Mouse (Mus musculus) CH12F3 (cell line): ENCODE measurements around the gene Slc7a8.

Experiments used
- in situ Hi-C: fragments of 300-500 bp; cut with MboI; formaldehyde crosslinking; loops from 2 replicates; pipeline ENCODE4 v1.14.3; 2020; ENCODE audit warnings: low sequenced_read_pairs

Gene Slc7a8

GRCm38 (mm10) chr14:54781610-54782365 is at the start of gene Slc7a8:
TSS of gene Slc7a8 (minus strand) at chr14:54781946.
- in situ Hi-C loops, result no loop called here

- in situ Hi-C loops, result no loop called here
Measured at GRCm38 (mm10) chr14:54823716-54824115, 42.0 kb upstream of the Slc7a8 start.

DNA sequence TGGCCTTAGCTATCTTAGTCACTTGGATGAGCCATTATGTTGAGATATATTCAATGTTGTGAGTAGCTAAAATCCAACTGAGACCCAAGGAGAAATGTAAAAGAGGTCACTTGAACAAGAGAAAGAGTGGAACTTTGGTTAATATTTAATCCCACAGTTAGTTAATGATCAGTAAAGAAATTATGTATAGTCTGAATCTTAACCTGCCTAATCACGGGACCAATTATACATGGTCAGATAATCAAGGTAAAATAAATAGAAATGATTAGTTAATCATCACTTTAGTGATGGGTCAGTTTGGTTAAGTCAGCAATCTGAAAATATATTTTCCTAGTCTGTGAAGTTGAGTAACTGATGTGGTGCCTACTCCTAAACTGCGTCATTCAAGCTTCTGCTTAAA is 40.6 kb upstream of the Slc7a8 start:
- in situ Hi-C loops, result no loop called here

GRCm38 (mm10) chr14:54817791-54818190 is 36.0 kb upstream of the Slc7a8 start:
- in situ Hi-C loops, result no loop called here

- in situ Hi-C loops, result no loop called here
Measured at GRCm38 (mm10) chr14:54815737-54816136, 34.0 kb upstream of the Slc7a8 start.

DNA sequence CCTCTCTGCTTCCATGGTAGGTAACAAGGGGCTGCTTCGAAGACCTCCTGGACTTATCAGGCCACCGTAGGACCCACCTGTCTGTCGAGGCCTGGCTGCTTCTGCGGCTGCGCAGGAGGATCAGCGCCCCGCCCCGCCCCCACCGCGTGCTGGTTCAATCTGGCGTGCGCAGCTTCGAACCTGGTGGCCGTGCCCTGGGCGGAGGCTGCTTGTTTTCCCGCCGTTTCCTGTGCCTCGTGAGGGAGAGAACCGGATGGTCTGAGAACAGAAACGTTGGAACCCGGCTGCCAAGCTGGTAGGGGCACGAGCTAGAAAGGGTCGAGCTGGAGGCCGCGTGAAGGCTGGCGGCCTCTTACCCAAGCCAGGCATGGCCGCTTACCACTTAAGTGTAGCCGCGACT is 32.2 kb upstream of the Slc7a8 start, which contains the start of gene Rnf212b:
TSS of gene Rnf212b (plus strand) at position 151 of the 400 bp plus-strand sequence.
- in situ Hi-C loops, result no loop called here

GRCm38 (mm10) chr14:54809668-54810033 is 27.9 kb upstream of the Slc7a8 start:
- in situ Hi-C loops, result no loop called here

- in situ Hi-C loops, result no loop called here
Measured at GRCm38 (mm10) chr14:54808718-54809667, 27.2 kb upstream of the Slc7a8 start.

DNA sequence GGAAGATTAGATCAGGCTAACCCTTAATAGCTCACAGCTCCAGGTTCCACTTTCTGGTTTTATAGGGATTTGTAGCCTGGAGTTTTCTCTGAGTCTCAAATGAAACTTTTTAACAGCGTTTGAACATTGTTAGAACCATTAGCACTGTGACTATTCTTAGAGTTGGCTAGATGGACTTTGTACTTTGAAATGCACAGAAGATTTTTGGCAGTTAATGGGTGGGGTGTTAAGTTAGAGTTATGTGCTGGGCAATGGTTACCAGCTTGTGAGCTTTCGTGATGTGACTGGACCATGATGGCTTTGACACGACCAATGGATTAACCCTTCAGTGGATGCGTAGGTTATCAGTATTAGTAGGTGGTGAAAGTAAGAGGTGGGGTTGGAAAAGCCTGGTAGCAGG is 24.4 kb upstream of the Slc7a8 start:
- in situ Hi-C loops, result no loop called here

DNA sequence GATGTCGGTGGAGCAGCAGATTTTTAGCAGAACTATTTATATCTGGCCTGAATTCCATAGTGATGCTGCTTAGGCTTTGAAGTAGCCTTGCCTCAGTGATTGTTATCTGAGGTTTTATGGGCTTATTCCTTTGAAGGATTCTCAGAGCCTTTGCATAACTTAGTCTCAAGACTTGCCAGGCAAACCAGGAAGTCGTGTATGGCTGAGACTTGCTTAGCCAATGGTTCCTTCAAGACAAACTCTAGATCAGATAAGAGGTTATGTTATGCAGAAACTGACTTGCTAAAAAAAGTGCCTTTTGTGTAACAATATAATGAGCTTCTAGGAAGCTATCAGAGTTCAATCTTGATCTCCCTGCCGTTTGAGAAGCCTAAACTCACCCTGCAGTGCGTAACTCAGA is 20.7 kb upstream of the Slc7a8 start:
- in situ Hi-C loops, result no loop called here

- in situ Hi-C loops, result no loop called here
Measured at GRCm38 (mm10) chr14:54799686-54800085, 17.9 kb upstream of the Slc7a8 start.

DNA sequence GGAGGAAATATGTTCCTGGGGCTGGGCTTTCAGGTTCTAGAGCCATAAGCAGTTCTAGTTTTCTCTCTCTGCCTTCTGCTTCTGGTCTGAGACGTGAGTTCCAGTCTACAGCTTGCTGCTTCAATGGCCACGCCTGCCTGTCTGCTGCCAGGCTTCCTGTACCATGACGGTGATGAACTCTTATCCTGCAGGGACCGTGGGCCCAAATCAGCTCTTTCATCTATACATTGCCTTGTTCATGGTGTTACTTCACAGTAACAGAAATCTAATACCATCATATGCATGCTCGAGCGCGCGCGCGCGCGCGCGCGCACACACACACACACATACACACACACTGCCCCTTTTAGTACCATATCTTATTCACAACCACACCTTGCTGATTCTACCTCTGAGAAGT is 15.0 kb upstream of the Slc7a8 start:
- in situ Hi-C loops, result no loop called here

- in situ Hi-C loops, result no loop called here
Measured at GRCm38 (mm10) chr14:54795901-54796300, 14.2 kb upstream of the Slc7a8 start.

DNA sequence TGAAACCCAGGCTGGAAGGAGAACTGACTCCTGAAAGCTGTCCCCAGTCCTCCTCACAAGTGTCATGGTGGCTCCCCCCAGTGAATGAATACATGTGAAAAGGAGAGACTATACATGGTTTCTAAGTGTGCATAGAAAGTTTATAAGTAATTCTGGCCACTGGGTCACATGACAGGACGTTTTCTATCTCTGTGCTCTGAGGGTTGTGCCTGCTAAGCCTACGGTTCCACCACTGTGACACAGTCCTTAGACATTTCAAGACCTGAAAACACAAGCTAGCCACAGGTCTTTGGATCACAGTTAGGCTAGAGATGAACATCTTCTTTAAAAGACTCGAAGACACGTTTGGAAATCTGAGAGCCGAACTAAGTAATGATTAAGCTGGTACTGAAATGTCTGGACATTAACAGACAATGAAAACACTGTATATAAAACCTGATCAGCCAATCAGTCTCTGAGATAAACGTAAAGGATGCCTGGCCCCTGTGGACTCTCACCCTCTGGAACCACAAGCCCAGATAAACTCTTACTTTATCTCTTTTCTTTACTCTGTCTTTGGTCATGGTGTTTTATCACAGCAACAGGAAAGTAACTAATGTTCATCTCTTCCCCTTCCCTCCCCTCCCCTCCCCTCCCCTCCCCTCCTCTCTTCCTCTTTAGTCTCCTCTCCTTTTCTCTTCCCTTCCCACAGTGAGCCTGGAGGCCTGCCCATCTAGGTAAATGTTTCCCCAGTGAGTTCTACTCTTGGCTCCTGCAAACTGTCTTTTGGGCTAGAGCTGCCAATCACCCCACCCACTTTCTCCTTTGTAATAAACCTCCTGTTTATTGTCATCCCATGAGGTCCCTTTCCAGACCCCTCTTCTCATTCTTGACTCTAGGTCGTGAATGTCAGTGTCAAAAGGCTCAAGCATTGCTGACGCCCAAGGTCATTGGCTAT is 12.4 kb upstream of the Slc7a8 start:
- in situ Hi-C loops, result no loop called here

DNA sequence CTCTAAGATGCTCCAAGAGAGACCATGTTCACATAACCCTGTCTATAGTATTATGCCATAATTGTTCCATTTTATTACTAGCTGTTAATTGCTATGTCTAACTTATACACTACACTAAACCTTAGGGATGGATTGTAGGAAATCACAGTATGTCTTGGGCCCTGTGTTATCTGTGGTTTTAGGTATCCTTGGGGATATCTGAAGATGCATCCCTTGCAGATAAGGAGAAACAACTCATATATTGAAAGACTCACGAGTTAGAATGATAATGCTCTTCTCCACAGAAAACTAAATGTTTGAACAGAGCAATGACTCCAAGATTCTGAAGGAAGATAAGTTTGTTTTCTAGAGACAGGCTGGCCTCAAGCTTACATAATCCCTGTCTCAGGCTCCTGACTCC is 11.6 kb upstream of the Slc7a8 start:
- in situ Hi-C loops, result no loop called here

DNA sequence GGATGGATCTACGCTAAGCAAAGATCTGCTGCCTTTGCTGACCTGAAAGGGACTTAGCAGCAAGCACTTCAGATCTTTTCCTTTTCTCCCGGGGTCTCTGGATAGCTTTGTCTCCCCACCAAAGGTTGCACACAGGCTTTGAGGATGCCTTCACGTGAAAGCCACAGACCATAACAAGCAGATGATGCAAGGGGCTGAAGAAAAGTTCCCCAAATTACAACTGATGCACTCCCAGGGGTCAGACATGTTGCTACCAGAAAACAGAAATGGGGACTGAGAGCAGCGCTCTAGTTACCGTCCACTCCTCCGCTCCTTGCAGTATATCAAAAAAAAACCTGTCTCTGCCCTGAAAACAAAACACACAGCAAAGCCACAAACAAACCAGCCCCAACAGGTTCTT is 10.4 kb upstream of the Slc7a8 start:
- in situ Hi-C loops, result no loop called here

GRCm38 (mm10) chr14:54788231-54788630 is 6.5 kb upstream of the Slc7a8 start:
- in situ Hi-C loops, result no loop called here

DNA sequence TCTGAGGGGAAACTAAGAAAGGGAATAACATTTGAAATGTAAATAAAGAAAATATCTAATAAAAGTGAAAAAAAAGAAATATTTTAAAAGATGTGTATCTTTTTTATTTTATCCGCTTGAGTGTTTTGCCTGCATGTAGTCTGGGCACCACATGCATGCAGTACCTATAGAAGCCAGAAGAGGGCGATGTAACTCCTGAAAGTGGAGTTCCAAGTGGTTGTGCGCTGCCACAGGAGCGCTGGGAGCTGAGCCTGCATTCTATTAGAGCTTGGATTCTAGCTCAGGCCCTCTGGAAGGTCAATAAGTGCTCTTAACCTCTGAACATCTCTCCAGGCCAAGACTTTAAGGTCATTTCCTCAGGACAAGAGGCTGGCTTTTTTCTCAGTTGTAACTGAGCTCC is 5.5 kb upstream of the Slc7a8 start:
- in situ Hi-C loops, result no loop called here

GRCm38 (mm10) chr14:54786489-54786888 is 4.7 kb upstream of the Slc7a8 start:
- in situ Hi-C loops, result no loop called here

GRCm38 (mm10) chr14:54785898-54786297 is 4.2 kb upstream of the Slc7a8 start:
- in situ Hi-C loops, result no loop called here

DNA sequence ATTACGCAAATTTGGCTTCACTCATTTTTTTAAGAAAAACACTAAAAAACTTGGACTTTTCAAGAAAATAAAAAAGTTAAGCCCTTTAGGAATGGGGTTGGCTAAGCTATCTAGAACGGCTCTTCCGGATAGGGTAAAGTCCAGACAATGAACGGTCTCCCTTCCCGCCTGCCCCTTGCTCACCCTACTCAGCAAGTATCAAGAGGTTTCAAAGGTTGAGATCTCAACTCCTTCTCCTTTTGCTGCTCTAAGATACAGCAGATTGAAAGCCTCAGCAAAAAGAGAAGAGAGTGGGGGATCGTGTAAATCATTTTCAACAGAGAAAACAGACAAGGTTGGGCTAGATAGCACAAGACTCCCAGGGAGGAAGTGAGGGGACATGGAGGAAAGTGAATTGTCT is 1.2 kb upstream of the Slc7a8 start:
- in situ Hi-C loops, result no loop called here
